Mouse (Mus musculus) myocyte (in vitro differentiated cells): ENCODE data around the gene Klhl7. TPM values are rescaled to one million over a fixed set of nuclear protein-coding genes. Genes with fewer than 3 reads are reported as not detected.

Experiments used
- H3K27me3 ChIP-seq: one replicate; pipeline ENCODE4 v1.6.1; 2011; ENCODE audit not compliant: control insufficient read depth, insufficient read depth, insufficient read length
- H3K36me3 ChIP-seq: one replicate; pipeline ENCODE4 v1.6.1; 2011; ENCODE audit not compliant: control insufficient read depth, insufficient read depth
- H3K4me2 ChIP-seq: one replicate; pipeline ENCODE4 v1.6.1; 2011; ENCODE audit warnings: low read depth, control low read depth
- H3K4me3 ChIP-seq: one replicate; pipeline ENCODE4 v1.5.1; 2011; ENCODE audit warnings: mild to moderate bottlenecking, control low read depth, moderate library complexity
- H3K79me2 ChIP-seq: one replicate; pipeline ENCODE4 v1.6.1; 2011; ENCODE audit not compliant: control insufficient read depth, insufficient read depth
- H3ac ChIP-seq: one replicate; pipeline ENCODE4 v1.6.1; 2011; ENCODE audit not compliant: control insufficient read depth, insufficient read length
- CEBPB ChIP-seq: IDR thresholded peaks from 2 replicates; pipeline ENCODE4 v1.6.1; 2011; ENCODE audit warnings: mild to moderate bottlenecking, moderate library complexity; ENCODE audit not compliant: poor library complexity, insufficient read depth, severe bottlenecking
- E2F4 ChIP-seq: IDR thresholded peaks from one replicate; pipeline ENCODE4 v1.6.1; 2011; ENCODE audit warnings: mild to moderate bottlenecking, control low read depth, moderate library complexity; ENCODE audit not compliant: insufficient read depth
- MAX ChIP-seq: IDR thresholded peaks from one replicate; pipeline ENCODE4 v1.6.1; 2011; ENCODE audit warnings: low read depth, mild to moderate bottlenecking, control low read depth
- MYOD1 ChIP-seq, 3 experiments: IDR thresholded peaks; one replicate each; pipeline ENCODE4 v1.6.1; 2011; ENCODE audit warnings: control low read depth in 2 of 3, low read depth in 2 of 3, mild to moderate bottlenecking in 2 of 3, moderate library complexity in 1 of 3; ENCODE audit not compliant: insufficient read length in 2 of 3, control insufficient read depth in 1 of 3
- MYOG ChIP-seq, 3 experiments: IDR thresholded peaks; one replicate each; pipeline ENCODE4 v1.6.1; 2011; ENCODE audit warnings: control low read depth in 2 of 3, low read depth in 2 of 3, mild to moderate bottlenecking in 2 of 3; ENCODE audit not compliant: insufficient read length in 2 of 3, control insufficient read depth in 1 of 3, insufficient read depth in 1 of 3
- POLR2A ChIP-seq: IDR thresholded peaks from one replicate; pipeline ENCODE4 v1.6.1; 2011; ENCODE audit warnings: low read depth, mild to moderate bottlenecking, control low read depth, moderate library complexity; ENCODE audit not compliant: insufficient read length
- POLR2AphosphoS2 ChIP-seq: IDR thresholded peaks from one replicate; pipeline ENCODE4 v1.6.1; 2011; ENCODE audit warnings: low read depth, control low read depth; ENCODE audit not compliant: insufficient read length
- REST ChIP-seq: IDR thresholded peaks from one replicate; pipeline ENCODE4 v1.6.1; 2011; ENCODE audit warnings: mild to moderate bottlenecking, control low read depth, moderate library complexity; ENCODE audit not compliant: insufficient read depth, insufficient read length
- SRF ChIP-seq: IDR thresholded peaks from one replicate; pipeline ENCODE4 v1.6.1; 2011; ENCODE audit warnings: low read depth; ENCODE audit not compliant: control insufficient read depth, insufficient read length
- TCF12 ChIP-seq: IDR thresholded peaks from one replicate; pipeline ENCODE4 v1.6.1; 2011; ENCODE audit warnings: mild to moderate bottlenecking, control low read depth; ENCODE audit not compliant: poor library complexity, insufficient read depth, severe bottlenecking
- TCF3 ChIP-seq: IDR thresholded peaks from one replicate; pipeline ENCODE4 v1.6.1; 2011; ENCODE audit warnings: low read depth, control low read depth; ENCODE audit not compliant: insufficient read length
- USF1 ChIP-seq: IDR thresholded peaks from one replicate; pipeline ENCODE4 v1.6.1; 2011; ENCODE audit warnings: low read depth, mild to moderate bottlenecking, control low read depth, moderate library complexity
- polyA plus RNA-seq: library from polyadenylated mRNA; unstranded; fragments of >200 nt; fragmentation: generic; extraction: Trizol; gene quantifications from one replicate; pipeline ENCODE4 v1.2.1, GENCODE M21; 2012; ENCODE audit warnings: missing spikeins

Gene Klhl7
- polyA plus RNA-seq, 1 experiment: 6.8 TPM

- Histone ChIP-seq H3K27me3 (no peaks in the 10 kb centered on the region), H3K36me3 (no peaks in the 10 kb centered on the region), H3K4me3 (no peak overlapping the region), H3K79me2 (no peaks in the 10 kb centered on the region), H3ac (no peak overlapping the region), H3K4me2 (no peak overlapping the region)
- TF ChIP-seq POLR2A (no peak), TCF3 (no peak)
Observed at GRCm38 (mm10) chr5:24103841-24104240, 3.4 kb downstream of the Klhl7 start.

DNA sequence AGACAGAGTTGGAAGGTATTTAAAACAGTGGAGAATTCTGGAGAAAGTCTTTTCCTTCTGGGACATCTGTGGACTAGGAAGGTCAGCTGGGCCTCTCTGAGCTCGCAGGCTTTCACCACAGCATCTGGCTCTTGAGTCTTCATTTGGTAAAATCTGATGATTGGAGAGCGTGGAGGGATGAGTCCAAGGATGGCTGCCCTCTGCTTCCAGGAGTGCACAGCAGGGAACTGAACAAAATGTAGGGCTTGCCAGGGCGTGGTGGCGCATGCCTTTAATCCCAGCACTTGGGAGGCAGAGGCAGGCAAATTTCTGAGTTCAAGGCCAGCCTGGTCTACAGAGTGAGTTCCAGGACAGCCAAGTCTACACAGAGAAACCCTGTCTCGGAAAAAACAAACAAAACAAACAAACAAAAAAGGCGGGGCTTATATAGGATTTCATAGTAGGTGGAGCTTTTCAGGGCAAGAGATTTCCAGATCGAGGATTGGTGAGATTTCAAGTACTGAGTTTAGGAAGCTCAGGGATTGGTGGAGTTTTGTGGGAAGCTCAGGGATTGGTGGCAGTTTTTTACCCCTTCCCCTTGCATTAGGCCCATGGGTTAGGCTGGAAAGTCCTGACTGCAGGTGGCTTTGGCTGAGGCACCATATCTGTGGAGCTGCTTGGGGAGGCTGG, 6.8 kb downstream of the Klhl7 start:
- no peak overlapping the region for H3ac ChIP-seq
- H3K4me3 ChIP-seq: no peak overlapping the region
- no peaks in the 10 kb centered on the region for H3K79me2 ChIP-seq
- no peak overlapping the region for H3K4me2 ChIP-seq
- TF ChIP-seq REST (no peak), TCF3 (no peak), POLR2A (no peak), SRF (no peak), POLR2AphosphoS2 (no peak), E2F4 (no peak), USF1 (no peak), MAX (no peak), MYOD1 (IDR thresholded peaks at IDR 0.05; ENCODE audit: control insufficient read depth in 1 of 3, insufficient read length in 2 of 3, low read depth in 2 of 3) (no peak), MYOG (IDR thresholded peaks at IDR 0.05; ENCODE audit: control insufficient read depth in 1 of 3, insufficient read depth in 1 of 3, insufficient read length in 2 of 3, low read depth in 2 of 3) (no peak), TCF12 (no peak), CEBPB (no peak)
- no peaks in the 10 kb centered on the region for H3K27me3 ChIP-seq
- H3K36me3 ChIP-seq: no peaks in the 10 kb centered on the region

DNA sequence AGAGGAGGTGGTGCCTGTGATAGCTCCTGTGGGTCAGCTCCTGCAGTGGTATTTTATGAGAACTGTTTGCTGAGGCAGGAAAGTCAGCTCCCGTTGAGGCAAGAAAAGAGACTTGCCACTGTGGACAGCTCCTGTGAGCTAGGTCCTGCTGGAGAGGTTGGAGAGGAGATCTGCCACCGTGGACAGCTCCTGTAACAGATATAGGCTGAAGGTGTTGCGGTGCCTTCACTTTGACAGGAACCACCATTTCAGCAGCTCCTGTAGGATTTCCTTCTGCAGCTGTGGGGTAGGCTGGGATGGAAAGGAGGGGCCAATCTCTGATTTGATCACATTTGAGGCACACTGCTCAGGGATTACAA, 7.3 kb downstream of the Klhl7 start:
- H3K79me2 ChIP-seq: no peaks in the 10 kb centered on the region
- H3K36me3 ChIP-seq: no peaks in the 10 kb centered on the region
- H3K4me3 ChIP-seq: no peak overlapping the region
- no peaks in the 10 kb centered on the region for H3K27me3 ChIP-seq
- TF ChIP-seq POLR2AphosphoS2: no peak
- TF ChIP-seq REST: peak; percentile 83
- H3ac ChIP-seq: no peak overlapping the region
- no peak overlapping the region for H3K4me2 ChIP-seq

DNA sequence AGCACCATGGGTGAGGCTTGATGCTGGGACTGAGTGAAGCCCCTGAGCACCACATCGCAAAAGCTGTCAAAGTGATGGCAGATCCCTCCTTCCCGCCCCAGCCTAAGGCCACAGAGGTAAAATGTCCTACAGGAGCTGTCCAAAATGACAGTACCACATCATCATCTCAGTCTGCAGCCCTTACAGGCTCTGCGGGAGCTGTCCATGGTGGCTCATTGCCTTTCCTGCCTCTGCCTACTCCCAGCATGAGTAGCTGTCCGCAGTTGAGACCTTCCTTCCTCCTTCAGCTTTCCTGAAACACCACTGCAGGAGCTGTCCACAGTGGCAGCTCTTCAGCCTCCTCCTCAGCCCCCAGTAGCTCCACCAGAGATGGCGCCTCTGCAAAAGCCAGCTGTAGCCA, 9.7 kb downstream of the Klhl7 start:
- no peaks in the 10 kb centered on the region for H3K79me2 ChIP-seq
- no peaks in the 10 kb centered on the region for H3K36me3 ChIP-seq
- no peak overlapping the region for H3K4me2 ChIP-seq
- no peaks in the 10 kb centered on the region for H3K27me3 ChIP-seq
- H3ac ChIP-seq: no peak overlapping the region
- no peak overlapping the region for H3K4me3 ChIP-seq
- TF ChIP-seq MAX: peak; percentile 75
- TF ChIP-seq USF1: no peak
- TF ChIP-seq MYOG (IDR thresholded peaks at IDR 0.05; ENCODE audit: control insufficient read depth in 1 of 3, insufficient read depth in 1 of 3, insufficient read length in 2 of 3, low read depth in 2 of 3): peak in 1 of 3 experiments; percentile 4
- TF ChIP-seq TCF12: no peak
- TF ChIP-seq POLR2AphosphoS2: no peak
- TF ChIP-seq TCF3: no peak
- no peak for TF ChIP-seq CEBPB
- TF ChIP-seq MYOD1 (IDR thresholded peaks at IDR 0.05; ENCODE audit: control insufficient read depth in 1 of 3, insufficient read length in 2 of 3, low read depth in 2 of 3): no peak
- TF ChIP-seq SRF: no peak
- TF ChIP-seq POLR2A: no peak
- TF ChIP-seq REST: peak; percentile 98
- TF ChIP-seq E2F4: no peak

DNA sequence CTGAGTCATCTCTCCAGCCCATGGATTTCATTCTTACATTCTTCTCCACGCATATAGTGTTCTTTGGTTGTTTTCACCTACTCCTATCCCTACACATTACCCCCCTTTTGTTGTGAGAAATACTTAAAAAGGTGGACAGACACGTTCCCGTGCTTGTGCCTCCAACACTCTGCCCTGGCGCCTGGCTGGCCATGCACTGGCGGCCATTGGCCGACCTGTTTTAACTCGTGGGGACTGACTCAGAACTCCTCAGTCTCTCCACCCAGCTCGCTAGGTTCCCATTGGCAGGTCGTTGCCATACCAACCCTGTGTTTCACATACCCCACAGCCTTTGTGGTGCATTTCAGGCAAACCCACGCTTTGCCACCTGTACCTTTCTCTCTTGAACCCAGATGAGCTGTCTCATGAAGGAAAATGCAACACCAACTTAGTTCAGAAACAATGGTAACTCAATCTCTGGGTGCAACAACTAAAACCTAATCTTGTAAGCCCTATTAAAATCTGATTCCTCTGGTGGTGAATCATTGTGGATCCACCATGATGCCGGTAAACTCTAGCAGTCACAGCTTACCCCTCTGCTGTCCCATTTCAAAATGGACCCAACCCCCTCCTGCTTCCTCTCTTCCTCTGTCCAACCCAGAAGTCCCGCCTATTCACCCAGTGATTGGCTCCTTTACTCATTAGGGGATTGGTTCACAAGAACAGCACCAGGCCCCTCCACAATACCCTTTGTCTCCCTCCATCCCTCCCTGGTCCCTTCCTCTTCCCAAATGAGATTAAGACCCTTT, 11.9 kb downstream of the Klhl7 start:
- Histone ChIP-seq H3K4me2 (no peak overlapping the region), H3ac (no peak overlapping the region), H3K4me3 (no peak overlapping the region), H3K36me3 (no peaks in the 10 kb centered on the region), H3K79me2 (no peaks in the 10 kb centered on the region), H3K27me3 (no peaks in the 10 kb centered on the region)
- TF ChIP-seq MAX (no peak), TCF3 (no peak), POLR2AphosphoS2 (no peak), MYOG (IDR thresholded peaks at IDR 0.05; ENCODE audit: control insufficient read depth in 1 of 3, insufficient read depth in 1 of 3, insufficient read length in 2 of 3, low read depth in 2 of 3) (no peak), TCF12 (no peak), SRF (no peak), POLR2A (no peak), REST (no peak), CEBPB (no peak), USF1 (no peak)
